Mouse (Mus musculus) urinary bladder, adult 18-20 months (tissue): ENCODE data around the gene Armc10.
"Not testable (repeated sequence)": the region's sequence is repeated elsewhere in the genome, so short reads cannot be mapped to it uniquely, and the experiment has no call there.

Experiments
- DNase-seq, 2 experiments: peaks; one replicate each; pipeline ENCODE4 v3.0.0; 2022; ENCODE audit warnings: low spot score in 2 of 2, mixed read lengths in 2 of 2

The Armc10 gene

GRCm38 (mm10) chr5:21702873-21703475, 57.4 kb downstream of the Armc10 start:
- DNase-seq: no peak

- DNase-seq: no peak
These were observed 58.1 kb downstream of the Armc10 start for GRCm38 (mm10) chr5:21703708-21704107.

GRCm38 (mm10) chr5:21706546-21706945, 60.9 kb downstream of the Armc10 start:
- DNase-seq: no peak

- DNase-seq: not testable (repeated sequence)
These were observed 62.4 kb downstream of the Armc10 start for GRCm38 (mm10) chr5:21708011-21708410.
